Mouse (Mus musculus) heart, postnatal 36 days (tissue): ENCODE results near the gene Mpzl1. TPM values are rescaled to one million over a fixed set of nuclear protein-coding genes. Genes with fewer than 3 reads are reported as not detected.

Experiments
- DNase-seq, 2 experiments: peaks; one replicate each; pipeline ENCODE4 v3.0.0; 2021 to 2022
- intact Hi-C: fragments of 180-260 bp; cut with DNase I; formaldehyde crosslinking; loops from one replicate; pipeline ENCODE4 v1.15.1; 2025
- total RNA-seq, 2 experiments: library from RNA; stranded (reverse); gene quantifications; 2 replicates each; pipeline ENCODE4 v1.2.3; 2021

Mpzl1 gene
- total RNA-seq, 2 experiments from 2014 or later: 14.4 to 21.4 TPM

DNA sequence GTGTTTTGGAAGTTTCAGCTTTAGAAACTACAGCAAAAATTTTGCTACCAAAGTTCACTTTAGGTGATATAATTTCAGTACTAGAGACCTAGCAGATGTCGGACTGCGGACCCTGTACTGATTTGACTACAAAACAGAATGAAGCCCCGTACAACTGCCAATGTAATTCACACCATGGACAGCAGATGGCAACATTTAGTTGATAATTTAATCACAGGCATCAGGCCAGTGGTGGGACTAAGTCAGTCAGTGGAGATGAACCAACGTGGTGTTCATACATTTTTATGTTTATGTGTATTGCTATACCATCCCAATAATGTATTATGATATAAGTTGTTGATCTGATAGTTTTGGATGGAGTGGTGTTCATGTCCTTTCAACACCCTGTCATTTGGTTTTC lies 26.4 kb upstream of the Mpzl1 start:
- intact Hi-C loops: loop anchor here (1.0 to 2.0 kb wide), 4 partner anchors 19 to 291 kb away; partner anchors contain the start of gene Rcsd1
- DNase-seq: peak in 1 of 2 experiments; percentile 65

DNA sequence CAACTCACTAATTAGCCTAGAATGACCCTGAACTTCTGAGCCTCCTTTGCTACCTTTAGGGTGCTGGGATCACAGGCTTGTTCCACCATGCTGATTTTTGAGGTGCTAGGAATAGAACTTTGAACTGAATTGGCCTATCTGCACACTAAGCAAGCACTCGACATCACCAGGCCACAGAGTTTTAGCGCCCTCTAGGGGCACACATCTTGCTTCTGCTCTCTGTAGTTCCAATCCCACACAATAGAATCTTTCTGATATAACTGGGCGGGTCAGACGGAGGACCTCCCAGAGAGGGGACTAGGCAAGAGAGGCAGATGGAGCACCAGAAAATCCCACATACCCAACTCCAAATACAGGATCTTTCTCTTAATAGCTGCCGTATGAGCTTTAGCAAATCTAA lies 24.3 kb upstream of the Mpzl1 start:
- DNase-seq: peak in 1 of 2 experiments; percentile 73
- intact Hi-C loops: loop anchor here (1.0 to 10.0 kb wide), 3 partner anchors 75 to 496 kb away; no protein-coding TSS in a partner anchor

GRCm38 (mm10) chr1:165655482-165655881 lies 21.1 kb upstream of the Mpzl1 start:
- intact Hi-C loops: loop anchor here (1.0 to 10.0 kb wide), 3 partner anchors 10 to 499 kb away; no protein-coding TSS in a partner anchor
- no peak for DNase-seq

GRCm38 (mm10) chr1:165655022-165655421 lies 20.7 kb upstream of the Mpzl1 start:
- peak in 1 of 2 experiments; percentile 57 for DNase-seq
- intact Hi-C loops: loop anchor here (1.0 to 10.0 kb wide), 3 partner anchors 10 to 500 kb away; no protein-coding TSS in a partner anchor

DNA sequence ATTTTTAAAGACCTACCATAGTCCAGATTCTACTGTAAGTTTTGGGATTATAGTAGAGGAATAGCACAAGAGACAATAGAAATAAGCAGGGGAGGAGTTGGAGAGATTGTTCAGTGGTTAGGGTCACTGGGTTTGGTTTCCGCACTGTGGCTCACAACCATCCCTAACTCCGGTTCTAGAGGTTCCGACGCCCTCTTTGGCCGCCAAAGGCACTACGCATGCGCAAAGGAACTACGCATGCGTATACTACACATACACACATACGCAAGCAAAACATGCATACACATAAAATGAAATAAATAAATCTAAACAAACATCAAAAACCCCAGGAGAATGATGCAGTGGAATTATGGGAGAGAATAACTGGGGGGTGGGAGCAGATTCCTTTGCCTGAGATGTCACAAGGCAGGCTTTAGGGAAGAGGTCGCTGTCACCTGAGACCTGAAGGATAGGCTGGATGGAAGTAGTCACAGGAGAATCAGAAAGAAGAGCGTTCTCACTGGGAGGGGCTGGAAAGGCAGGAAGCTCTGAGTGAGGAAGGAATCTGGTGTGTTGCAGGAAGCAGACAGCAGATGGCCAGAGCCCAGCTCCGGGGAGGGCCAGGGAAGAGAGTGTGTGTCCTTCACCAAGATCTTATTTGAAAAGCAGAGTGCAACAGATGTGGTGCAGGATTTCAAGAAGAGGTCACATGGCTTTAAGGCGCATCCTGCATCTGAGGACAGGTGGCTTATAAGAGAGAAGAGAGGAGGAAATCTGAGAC lies 19.0 kb upstream of the Mpzl1 start:
- intact Hi-C loops: loop anchor here (10.0 kb wide), 2 partner anchors 269 to 501 kb away; no protein-coding TSS in a partner anchor
- DNase-seq: no peak

GRCm38 (mm10) chr1:165652507-165652906 lies 18.2 kb upstream of the Mpzl1 start:
- intact Hi-C loops: loop anchor here (10.0 kb wide), 2 partner anchors 268 to 502 kb away; no protein-coding TSS in a partner anchor

GRCm38 (mm10) chr1:165651158-165651557 lies 16.8 kb upstream of the Mpzl1 start:
- DNase-seq: no peak
- intact Hi-C loops: loop anchor here (10.0 kb wide), 2 partner anchors 266 to 504 kb away; no protein-coding TSS in a partner anchor

More at GRCm38 (mm10) chr1:165652507-165652906, 18.2 kb upstream of the Mpzl1 start:
- DNase-seq: no peak

- intact Hi-C loops: loop anchor here (1.0 to 10.0 kb wide), 2 partner anchors 10 to 210 kb away; no protein-coding TSS in a partner anchor
- DNase-seq: no peak
These were observed 10.8 kb upstream of the Mpzl1 start for GRCm38 (mm10) chr1:165645102-165645501.

GRCm38 (mm10) chr1:165643735-165644134 lies 9.4 kb upstream of the Mpzl1 start:
- intact Hi-C loops: loop anchor here (5.0 to 10.0 kb wide), 3 partner anchors 94 to 211 kb away; no protein-coding TSS in a partner anchor

DNA sequence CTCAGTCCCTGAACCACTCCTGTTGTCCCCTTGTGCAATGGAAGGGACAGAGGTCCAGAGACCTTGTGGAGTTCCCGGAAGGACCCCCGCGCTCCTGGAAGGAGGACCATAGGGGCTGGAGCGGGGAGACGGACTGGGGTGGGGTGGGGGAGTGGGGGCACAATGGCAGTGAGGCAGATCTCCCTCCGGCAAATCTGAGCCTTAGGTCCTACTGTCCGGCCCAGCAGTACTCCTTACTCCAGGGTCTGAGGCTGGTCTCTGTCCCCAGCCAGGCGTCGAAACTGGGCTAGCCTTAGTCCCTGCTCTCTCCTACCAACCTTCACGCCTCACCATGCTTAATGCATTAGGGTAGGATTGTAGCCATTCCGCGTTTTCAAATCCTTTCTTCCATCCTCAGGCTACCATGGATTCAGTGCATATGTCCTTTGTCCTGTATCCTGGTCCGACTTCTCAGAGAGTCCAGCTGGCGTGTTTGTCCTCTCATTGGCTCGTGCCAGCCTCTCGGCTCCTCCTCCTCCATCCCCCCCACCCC lies 8.5 kb upstream of the Mpzl1 start:
- DNase-seq: peak; percentile 38 to 67
- intact Hi-C loops: loop anchor here (5.0 to 10.0 kb wide), 3 partner anchors 94 to 212 kb away; no protein-coding TSS in a partner anchor

More at GRCm38 (mm10) chr1:165643735-165644134, 9.4 kb upstream of the Mpzl1 start:
- DNase-seq: no peak

GRCm38 (mm10) chr1:165641786-165642771 lies 7.7 kb upstream of the Mpzl1 start:
- DNase-seq: peak; percentile 97
- intact Hi-C loops: loop anchor here (2.0 to 10.0 kb wide), 4 partner anchors 59 to 213 kb away; no protein-coding TSS in a partner anchor

DNA sequence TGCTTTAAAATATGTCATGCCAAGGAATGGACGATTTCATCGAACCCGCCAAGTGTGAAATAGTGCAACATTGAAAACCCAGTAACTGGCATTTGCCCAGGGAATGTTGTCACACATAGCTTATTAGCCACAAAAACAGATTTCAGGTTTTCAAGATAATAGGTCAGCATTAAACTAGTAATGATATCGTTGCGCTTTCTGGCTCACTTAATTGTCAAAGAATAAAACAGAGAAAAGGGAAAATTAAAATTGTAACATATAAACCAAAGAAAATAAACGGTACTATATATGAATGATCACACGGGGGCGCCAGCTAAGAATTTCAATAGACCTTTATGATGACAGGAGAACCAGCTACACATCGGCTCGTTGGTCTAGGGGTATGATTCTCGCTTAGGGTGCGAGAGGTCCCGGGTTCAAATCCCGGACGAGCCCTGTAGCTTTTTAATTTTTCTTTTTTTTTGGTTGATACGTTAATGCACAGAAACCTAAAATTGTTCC lies 7.0 kb upstream of the Mpzl1 start:
- intact Hi-C loops: loop anchor here (2.0 to 10.0 kb wide), 4 partner anchors 59 to 213 kb away; no protein-coding TSS in a partner anchor
- peak; percentile 82 to 83 for DNase-seq

DNA sequence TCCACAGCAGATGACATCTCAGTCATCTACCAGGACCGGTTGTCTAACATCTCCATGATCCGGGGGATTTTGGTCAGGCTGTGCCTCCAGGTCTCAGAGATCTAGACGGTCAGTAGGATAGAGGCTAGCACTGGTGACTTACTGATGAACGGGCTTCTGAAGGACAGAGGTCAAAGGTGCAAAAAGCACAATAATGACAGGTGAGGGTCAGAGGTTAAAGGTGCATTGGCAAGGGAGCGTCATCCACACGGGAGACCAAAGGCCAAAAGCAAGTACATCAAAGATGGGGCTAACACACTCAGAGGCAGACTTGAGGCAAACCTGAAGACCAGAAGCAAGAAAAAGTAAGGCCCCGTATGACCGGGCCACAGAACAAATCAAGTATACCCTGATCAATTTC lies 2.0 kb upstream of the Mpzl1 start:
- intact Hi-C loops: no loop called here
- DNase-seq: no peak

DNA sequence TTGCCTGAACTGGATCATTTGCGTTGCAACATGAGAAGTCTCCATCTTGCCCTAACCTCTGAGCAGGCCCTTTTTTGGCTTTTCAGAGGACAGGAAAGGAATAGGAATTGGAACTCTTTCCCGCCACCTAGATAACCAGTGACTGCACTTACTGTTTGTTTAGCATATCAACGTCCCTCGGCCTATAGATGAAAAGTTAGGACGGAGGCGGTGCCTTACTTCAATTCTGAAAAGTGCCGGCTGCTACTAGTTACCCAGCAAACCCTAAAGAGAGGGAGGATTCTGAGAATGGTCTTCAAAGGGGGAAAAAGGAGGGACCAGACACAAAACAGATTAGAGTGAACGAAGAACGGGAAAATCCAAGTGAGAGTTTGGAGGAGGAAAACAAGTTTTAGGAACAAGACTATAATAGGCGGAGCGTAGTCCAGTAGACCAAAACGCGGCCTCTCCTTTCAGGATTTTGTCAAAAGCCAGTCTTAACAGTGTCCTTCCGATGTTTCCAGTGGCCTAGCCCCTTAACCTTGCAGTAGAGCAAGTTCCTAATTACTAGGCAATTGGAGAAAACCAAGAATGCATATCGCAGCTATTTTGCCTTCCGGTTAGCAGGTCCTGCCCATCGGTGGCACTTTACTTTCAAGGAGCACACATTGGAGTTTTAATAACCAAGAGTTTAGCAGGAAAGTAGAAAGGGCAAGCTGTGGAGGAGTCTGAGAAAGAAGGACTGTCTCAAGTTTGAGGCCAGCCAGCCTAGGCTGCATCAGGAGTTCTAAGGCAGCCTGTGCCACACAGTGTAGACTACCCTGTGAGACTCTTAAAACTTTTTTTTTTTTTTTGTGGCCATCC lies 938 bp upstream of the Mpzl1 start:
- intact Hi-C loops: loop anchor here (2.0 kb wide), 1 partner anchor 46 kb away; no protein-coding TSS in a partner anchor
- no peak for DNase-seq

GRCm38 (mm10) chr1:165633345-165633744 lies 993 bp downstream of the Mpzl1 start:
- no peak for DNase-seq
- intact Hi-C loops: no loop called here

DNA sequence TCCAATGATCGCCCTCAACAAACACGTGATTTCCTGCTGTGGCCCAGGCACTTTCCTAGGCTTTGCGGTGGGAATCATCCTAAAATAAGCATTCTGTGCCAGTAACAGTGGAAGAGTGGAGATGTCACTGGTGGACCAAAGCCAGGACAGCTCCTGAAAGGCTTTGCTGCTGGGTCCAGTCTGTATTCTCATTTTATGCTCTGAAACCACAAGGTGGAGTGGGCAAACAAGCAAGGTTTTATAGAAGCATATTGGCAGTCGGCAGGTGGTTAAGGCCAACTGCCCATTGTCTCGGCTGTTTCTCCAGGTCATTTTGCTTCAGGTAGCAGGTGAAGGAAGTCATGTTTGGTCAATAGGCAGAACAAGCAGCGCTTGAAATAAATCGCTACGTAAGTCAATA lies 3.2 kb downstream of the Mpzl1 start:
- intact Hi-C loops: no loop called here

GRCm38 (mm10) chr1:165629975-165630374 lies 4.4 kb downstream of the Mpzl1 start:
- DNase-seq: no peak
- intact Hi-C loops: no loop called here

More for the DNA sequence above, 3.2 kb downstream of the Mpzl1 start:
- DNase-seq: no peak

DNA sequence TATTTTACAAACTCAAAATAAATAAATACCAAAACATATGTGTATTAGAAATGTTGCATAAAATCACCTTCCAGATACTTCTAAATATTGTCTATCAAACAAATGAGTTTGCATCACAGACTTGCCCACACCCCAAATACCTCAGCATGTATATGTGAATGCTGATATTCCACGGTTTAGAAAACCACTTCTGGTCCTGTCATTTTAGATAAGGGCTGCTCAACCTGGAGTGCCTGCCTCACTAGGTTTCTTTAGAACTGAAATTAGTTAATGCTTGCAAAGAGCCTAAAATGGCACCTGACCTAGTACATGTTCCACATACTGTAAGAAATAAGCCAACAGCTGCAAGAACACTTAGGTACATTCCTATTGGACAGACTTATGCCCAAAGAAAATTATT lies 5.7 kb downstream of the Mpzl1 start:
- no peak for DNase-seq
- intact Hi-C loops: no loop called here

- intact Hi-C loops: no loop called here
- no peak for DNase-seq
These were observed 8.4 kb downstream of the Mpzl1 start for GRCm38 (mm10) chr1:165625896-165626295.
